Mouse (Mus musculus): ENCODE measurements around the gene Cntfr. TPM values are rescaled to one million over a fixed set of nuclear protein-coding genes. Genes with fewer than 3 reads are reported as not detected.
"Not testable (repeated sequence)": the region's sequence is repeated elsewhere in the genome, so short reads cannot be mapped to it uniquely, and the experiment has no call there.

Gene Cntfr
- 5.1 and 5.5 TPM in 2 replicates for polyA plus RNA-seq (2015; fragmentation: Nextera tagmentation; extraction: Ambion mirVana)

- not testable (repeated sequence) for H3K27ac ChIP-seq; ATAC-seq (ENCODE audit: low FRiP score, low read depth); H3K4me1 ChIP-seq; H3K4me3 ChIP-seq; H3K36me3 ChIP-seq; H3K9me3 ChIP-seq; H3K9ac ChIP-seq
- Histone ChIP-seq H3K4me2 (replicated peaks) (peak within 1 kb of the TSS; percentile 46; the same call in 1 of the 2 replicates), H3K27me3 (peaks cover 16% of the 10 kb centered on the region)
- WGBS, result 11% methylated on average over 24 of the region's 40 CpGs
Measured at GRCm38 (mm10) chr4:41696930-41697841, at the start of gene Cntfr. Cntfr (minus strand) TSS chr4:41697089.

GRCm38 (mm10) chr4:41745021-41745420, 48.1 kb upstream of the Cntfr start:
- ATAC-seq (ENCODE audit: low FRiP score, low read depth), result no peak
- Histone ChIP-seq H3K9ac (no peak overlapping the region), H3K27ac (no peak overlapping the region), H3K9me3 (peaks cover 17% of the 10 kb centered on the region), H3K27me3 (no peaks in the 10 kb centered on the region), H3K4me1 (peaks cover 6% of the 10 kb centered on the region), H3K4me2 (replicated peaks) (no peak overlapping the region), H3K36me3 (0 out of 2 replicates have a peak, but pooled peaks cover 4% of the 10 kb centered on the region), H3K4me3 (no peak overlapping the region)
- 65% methylated on average over 1 of the region's 1 CpGs for WGBS

- H3K4me3 ChIP-seq, result no peak overlapping the region
- H3K4me1 ChIP-seq, result peaks cover 15% of the 10 kb centered on the region
- no peak for ATAC-seq (ENCODE audit: low FRiP score, low read depth)
- no peaks in the 10 kb centered on the region for H3K27me3 ChIP-seq
- H3K4me2 ChIP-seq (replicated peaks), result no peak overlapping the region
- H3K9ac ChIP-seq, result no peak overlapping the region
- peaks cover 17% of the 10 kb centered on the region for H3K9me3 ChIP-seq
- no peak overlapping the region for H3K27ac ChIP-seq
- WGBS, result 67% methylated on average over 2 of the region's 2 CpGs
- H3K36me3 ChIP-seq, result peaks cover 7% of the 10 kb centered on the region
Measured at GRCm38 (mm10) chr4:41744131-41744530, 47.2 kb upstream of the Cntfr start.

DNA sequence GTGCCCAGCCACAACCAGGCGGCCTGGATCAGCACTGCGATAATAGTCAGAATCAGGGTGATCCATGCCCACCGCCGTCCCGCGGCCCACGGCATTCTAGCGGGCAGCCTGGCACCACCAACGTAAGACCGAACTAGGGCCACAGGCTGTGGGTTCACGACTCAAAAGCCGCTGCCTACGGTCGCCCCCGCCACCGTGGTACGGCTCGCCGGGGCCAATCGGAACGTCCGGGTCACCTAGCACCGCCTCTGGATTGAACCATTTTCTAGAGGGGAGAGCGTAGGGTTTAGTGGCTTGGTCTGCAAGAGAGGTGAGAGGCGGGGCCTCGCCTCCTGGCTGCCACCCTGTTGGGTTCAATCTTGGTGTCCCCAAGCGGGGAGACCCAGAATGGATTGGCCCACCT, 44.3 kb upstream of the Cntfr start:
- Histone ChIP-seq H3K36me3 (peaks cover 10% of the 10 kb centered on the region), H3K4me3 (peak overlapping the region; percentile 77), H3K4me1 (peaks cover 15% of the 10 kb centered on the region), H3K27ac (peak overlapping the region; percentile 67), H3K4me2 (replicated peaks) (peak overlapping the region; percentile 93), H3K9ac (peak overlapping the region; percentile 82), H3K27me3 (no peaks in the 10 kb centered on the region), H3K9me3 (peaks cover 5% of the 10 kb centered on the region)
- under 1% methylated on average over 27 of the region's 27 CpGs for WGBS
- peak; percentile 97 for ATAC-seq (ENCODE audit: low FRiP score, low read depth)

- peaks cover 10% of the 10 kb centered on the region for H3K36me3 ChIP-seq
Measured at GRCm38 (mm10) chr4:41740380-41741157, 43.7 kb upstream of the Cntfr start.

GRCm38 (mm10) chr4:41739260-41739659, 42.4 kb upstream of the Cntfr start:
- Histone ChIP-seq H3K4me1 (peaks cover 15% of the 10 kb centered on the region), H3K27ac (no peak overlapping the region), H3K4me3 (no peak overlapping the region), H3K4me2 (replicated peaks) (no peak overlapping the region), H3K36me3 (peaks cover 10% of the 10 kb centered on the region), H3K27me3 (peaks cover 9% of the 10 kb centered on the region), H3K9me3 (0 out of 2 replicates have a peak, but pooled peaks cover 7% of the 10 kb centered on the region), H3K9ac (no peak overlapping the region)
- WGBS, result 93% methylated on average over 13 of the region's 13 CpGs
- no peak for ATAC-seq (ENCODE audit: low FRiP score, low read depth)

More at GRCm38 (mm10) chr4:41740380-41741157, 43.7 kb upstream of the Cntfr start:
- 0 out of 2 replicates have a peak, but pooled peaks cover 3% of the 10 kb centered on the region for H3K9me3 ChIP-seq
- H3K9ac ChIP-seq, result peak overlapping the region; percentile 82
- peak overlapping the region; percentile 93 for H3K4me2 ChIP-seq (replicated peaks)
- peak; percentile 85 for ATAC-seq (ENCODE audit: low FRiP score, low read depth)
- peaks cover 15% of the 10 kb centered on the region for H3K4me1 ChIP-seq
- peak overlapping the region; percentile 77 for H3K4me3 ChIP-seq
- WGBS, result under 1% methylated on average over 48 of the region's 48 CpGs
- H3K27ac ChIP-seq, result peak overlapping the region; percentile 67
- H3K27me3 ChIP-seq, result no peaks in the 10 kb centered on the region

GRCm38 (mm10) chr4:41738256-41738603, 41.3 kb upstream of the Cntfr start:
- Histone ChIP-seq H3K36me3 (peaks cover 10% of the 10 kb centered on the region), H3K9ac (no peak overlapping the region), H3K4me3 (no peak overlapping the region), H3K27me3 (peaks cover 19% of the 10 kb centered on the region), H3K9me3 (0 out of 2 replicates have a peak, but pooled peaks cover 7% of the 10 kb centered on the region), H3K4me2 (replicated peaks) (no peak overlapping the region), H3K27ac (no peak overlapping the region), H3K4me1 (peaks cover 15% of the 10 kb centered on the region)
- ATAC-seq (ENCODE audit: low FRiP score, low read depth), result no peak
- 48% methylated on average over 1 of the region's 1 CpGs for WGBS

DNA sequence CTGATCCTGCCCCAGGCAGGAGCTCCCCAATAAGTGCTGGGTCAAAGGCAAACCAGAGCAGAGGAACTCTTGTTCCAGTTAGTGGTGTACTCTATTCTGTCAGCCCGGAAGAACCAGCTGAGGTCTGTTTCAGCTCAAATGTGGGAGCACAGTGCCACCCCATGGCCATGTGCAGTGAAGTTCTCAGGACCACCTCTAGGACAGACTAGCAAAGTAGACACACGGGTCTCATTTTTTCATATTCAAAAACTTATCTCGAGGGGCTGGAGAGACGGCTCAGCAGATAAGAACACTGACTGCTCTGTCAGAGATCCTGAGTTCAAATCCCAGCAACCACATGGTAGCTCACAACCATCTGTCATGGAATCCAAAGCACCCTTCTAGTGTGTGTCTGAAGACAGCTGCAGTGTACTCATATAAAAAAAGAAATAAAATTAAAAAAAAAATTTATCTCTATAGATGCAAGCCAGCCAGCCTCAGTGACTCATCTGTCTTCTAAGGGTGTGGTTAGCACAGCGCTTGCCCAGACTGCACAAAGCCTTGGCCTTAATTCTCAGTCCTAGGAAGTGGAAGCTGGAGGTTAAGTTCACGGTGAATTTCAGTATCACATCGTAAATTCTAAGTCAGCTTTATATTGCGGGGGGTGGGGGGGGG, 40.8 kb upstream of the Cntfr start:
- H3K27me3 ChIP-seq, result peaks cover 24% of the 10 kb centered on the region
- WGBS, result 26% methylated on average over 8 of the region's 8 CpGs
- peaks cover 15% of the 10 kb centered on the region for H3K4me1 ChIP-seq
- peak; percentile 52; the same call in 1 of the 2 replicates for ATAC-seq (ENCODE audit: low FRiP score, low read depth)
- H3K4me3 ChIP-seq, result no peak overlapping the region
- peaks cover 10% of the 10 kb centered on the region for H3K36me3 ChIP-seq
- no peak overlapping the region for H3K9ac ChIP-seq
- H3K27ac ChIP-seq, result no peak overlapping the region
- no peak overlapping the region for H3K4me2 ChIP-seq (replicated peaks)
- 0 out of 2 replicates have a peak, but pooled peaks cover 7% of the 10 kb centered on the region for H3K9me3 ChIP-seq

GRCm38 (mm10) chr4:41731052-41731765, 34.3 kb upstream of the Cntfr start, which contains the start of gene Arid3c:
Arid3c (minus strand) TSS chr4:41731142.
- peak within 1 kb of the TSS; percentile 55 for H3K9ac ChIP-seq
- peak within 1 kb of the TSS; percentile 41 for H3K4me3 ChIP-seq
- ATAC-seq (ENCODE audit: low FRiP score, low read depth), result no peak
- H3K4me1 ChIP-seq, result peaks cover 9% of the 10 kb centered on the region
- 0 out of 2 replicates have a peak, but pooled peaks cover 7% of the 10 kb centered on the region for H3K9me3 ChIP-seq
- H3K36me3 ChIP-seq, result no peaks in the 10 kb centered on the region
- H3K27me3 ChIP-seq, result peaks cover 84% of the 10 kb centered on the region
- no peak within 1 kb of the TSS for H3K27ac ChIP-seq
- H3K4me2 ChIP-seq (replicated peaks), result peak within 1 kb of the TSS; percentile 70
- 2% methylated on average over 50 of the region's 50 CpGs for WGBS

- Histone ChIP-seq H3K9ac (no peak overlapping the region), H3K27me3 (peaks cover 83% of the 10 kb centered on the region), H3K4me1 (peaks cover 22% of the 10 kb centered on the region), H3K4me2 (replicated peaks) (no peak overlapping the region), H3K4me3 (no peak overlapping the region), H3K36me3 (no peaks in the 10 kb centered on the region), H3K27ac (no peak overlapping the region), H3K9me3 (no peaks in the 10 kb centered on the region)
- ATAC-seq (ENCODE audit: low FRiP score, low read depth), result no peak
- WGBS, result 14% methylated on average over 20 of the region's 20 CpGs
Measured at GRCm38 (mm10) chr4:41726826-41727621, 30.1 kb upstream of the Cntfr start.

Measured in limb, embryonic 13.5 days (tissue).